Mouse (Mus musculus) cerebellum, adult 2 months (tissue): ENCODE results near the gene Slc10a6. TPM values are rescaled to one million over a fixed set of nuclear protein-coding genes. Genes with fewer than 3 reads are reported as not detected.

Source experiments
- DNase-seq, 2 experiments: peaks; one replicate each; pipeline ENCODE4 v3.0.0; 2021
- H3K27ac ChIP-seq: fragments of 200-500 bp; 2 replicates; pipeline ENCODE4 v1.5.1; 2012; ENCODE audit warnings: low read length, control low read depth, inconsistent platforms; ENCODE audit not compliant: insufficient read depth
- H3K27me3 ChIP-seq: fragments of 200-500 bp; 2 replicates; pipeline ENCODE4 v1.6.1; 2012; ENCODE audit warnings: inconsistent platforms, mild to moderate bottlenecking, low read length, moderate library complexity; ENCODE audit not compliant: control insufficient read depth, insufficient read depth
- H3K4me1 ChIP-seq: fragments of 200-500 bp; 2 replicates; pipeline ENCODE4 v1.6.1; 2011; ENCODE audit warnings: low read length; ENCODE audit not compliant: control insufficient read depth, insufficient read depth
- H3K4me3 ChIP-seq: fragments of 200-500 bp; replicated peaks from 2 replicates; pipeline ENCODE3; 2011; ENCODE audit warnings: mild to moderate bottlenecking, low read depth, low read length, control low read depth; ENCODE audit not compliant: insufficient read depth
- CTCF ChIP-seq: fragments of 200-500 bp; IDR thresholded peaks from 2 replicates; pipeline ENCODE4 v1.5.1; 2011; ENCODE audit warnings: low read depth, mild to moderate bottlenecking, control low read depth, low read length, moderate library complexity, borderline replicate concordance; ENCODE audit not compliant: insufficient read depth
- POLR2A ChIP-seq: fragments of 200-500 bp; IDR thresholded peaks from 2 replicates; pipeline ENCODE4 v1.6.1; 2011; ENCODE audit warnings: low read length, control low read depth, borderline replicate concordance; ENCODE audit not compliant: insufficient read depth
- WGBS: fragments of 180-500 bp; shearing (Covaris S2); methylation state at CpG from one replicate; pipeline ENCODE4 v1.1.7; 2018; 5-methylcytosine and 5-hydroxymethylcytosine counted together
- polyA plus RNA-seq: library from polyadenylated mRNA; depleted of rRNA; stranded (reverse); fragments of >200 nt; gene quantifications from 2 replicates; pipeline ENCODE4 v1.2.3, GENCODE M21; 2012

Slc10a6 gene
- polyA plus RNA-seq, 1 experiment = 0.05 TPM

DNA sequence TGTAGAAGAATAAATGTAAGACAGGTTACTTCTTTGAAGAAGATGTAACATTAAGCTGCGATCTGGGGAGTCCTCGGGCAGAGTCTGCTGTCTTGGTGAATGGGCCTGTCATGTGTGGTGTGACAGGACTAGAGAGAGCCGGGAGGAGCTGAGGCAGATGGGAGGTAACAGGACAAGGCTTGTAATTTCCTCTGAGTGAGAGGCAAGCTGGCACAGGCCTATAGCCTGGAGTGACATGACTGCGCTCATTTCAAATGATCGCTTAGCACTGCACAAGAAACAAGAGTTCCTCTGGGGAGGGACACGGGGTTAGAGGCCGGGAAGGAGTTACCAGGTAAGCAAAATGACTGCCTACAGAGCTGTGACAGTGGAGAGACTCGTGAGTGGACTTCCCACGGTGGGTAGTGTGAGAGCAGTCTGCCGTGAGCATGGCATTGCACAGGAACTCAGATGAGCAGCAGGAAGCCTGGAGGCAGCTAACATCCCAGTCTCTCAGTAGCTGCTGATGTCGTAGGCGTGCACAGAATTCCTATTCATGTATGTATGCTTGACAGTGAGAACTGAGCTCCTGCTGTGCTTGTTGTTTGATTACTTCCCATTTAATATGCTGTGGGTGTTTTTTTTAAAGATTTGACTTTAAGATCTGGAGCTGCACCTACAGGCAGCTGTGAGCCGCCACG, 32.6 kb downstream of the Slc10a6 start:
- 67% methylated on average over 14 of the region's 14 CpGs for WGBS
- TF ChIP-seq POLR2A (no peak), CTCF (no peak)
- Histone ChIP-seq H3K27ac (no peak overlapping the region), H3K4me1 (peaks cover 28% of the 10 kb centered on the region), H3K4me3 (no peak overlapping the region), H3K27me3 (no peaks in the 10 kb centered on the region)
- peak; percentile 29 to 41 for DNase-seq

DNA sequence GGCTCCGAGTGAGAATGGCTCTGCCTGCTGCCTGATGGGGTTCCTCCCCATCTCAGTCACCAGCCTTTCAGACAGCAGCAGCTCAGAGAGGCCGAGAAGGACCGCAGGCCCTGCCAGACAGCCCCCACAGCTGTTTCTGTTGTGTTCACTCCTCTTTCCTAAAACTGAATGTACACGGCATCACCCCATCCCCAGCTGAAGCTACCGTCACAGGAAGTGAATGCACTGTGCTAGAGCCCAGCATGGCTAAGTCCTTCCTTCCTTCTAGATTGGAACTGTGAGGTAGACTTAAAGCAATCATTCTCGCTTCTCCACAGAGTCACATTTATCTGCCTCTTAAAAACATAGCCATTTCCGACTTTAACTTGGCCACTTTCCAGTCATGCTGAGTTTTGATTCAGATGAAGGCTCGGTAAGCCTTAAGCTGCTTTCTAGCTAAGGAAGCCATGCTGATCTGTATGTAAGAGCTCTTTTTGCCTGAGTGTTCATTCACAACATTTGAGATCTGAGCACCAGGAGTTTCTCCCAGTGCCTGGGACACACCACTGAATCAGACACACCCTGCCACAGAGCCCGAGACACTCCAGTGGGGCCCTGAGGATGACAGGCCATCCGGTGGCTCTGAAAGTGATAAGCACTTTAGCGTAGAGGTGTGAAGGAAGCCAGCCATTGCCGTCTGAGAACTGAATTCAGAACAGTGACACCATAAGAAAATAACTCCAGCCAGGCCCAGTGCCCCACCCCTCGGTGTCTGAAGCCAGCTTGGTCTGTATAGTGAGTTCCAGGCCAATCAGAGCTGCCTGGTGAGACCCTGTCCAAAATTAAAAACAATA, 33.6 kb downstream of the Slc10a6 start:
- Histone ChIP-seq H3K27me3 (no peaks in the 10 kb centered on the region), H3K27ac (no peak overlapping the region), H3K4me1 (peaks cover 28% of the 10 kb centered on the region), H3K4me3 (no peak overlapping the region)
- WGBS = 66% methylated on average over 13 of the region's 13 CpGs
- TF ChIP-seq POLR2A (no peak), CTCF (no peak)
- peak in 1 of 2 experiments; percentile 19 for DNase-seq

DNA sequence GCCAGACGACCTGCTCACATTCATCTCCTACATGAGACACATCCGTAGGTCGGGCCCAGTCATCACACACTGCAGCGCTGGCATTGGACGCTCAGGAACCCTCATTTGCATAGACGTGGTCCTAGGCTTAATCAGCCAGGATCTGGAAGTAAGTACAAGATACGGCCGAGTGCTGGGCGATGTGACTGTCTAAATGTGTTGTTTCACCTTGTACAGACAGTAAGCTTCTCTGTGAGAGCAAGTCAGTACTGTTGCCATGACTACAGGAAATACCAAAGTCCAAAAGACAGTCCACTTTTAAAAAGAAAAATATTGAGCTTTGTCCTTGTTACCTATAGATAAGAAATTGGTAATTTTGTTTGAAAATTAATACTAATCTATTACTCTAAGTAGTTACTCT, 35.6 kb downstream of the Slc10a6 start:
- Histone ChIP-seq H3K27ac (no peak overlapping the region), H3K4me1 (peaks cover 28% of the 10 kb centered on the region), H3K27me3 (no peaks in the 10 kb centered on the region), H3K4me3 (no peak overlapping the region)
- no peak for TF ChIP-seq POLR2A
- TF ChIP-seq CTCF = no peak
- 92% methylated on average over 9 of the region's 9 CpGs for WGBS
- DNase-seq = no peak

DNA sequence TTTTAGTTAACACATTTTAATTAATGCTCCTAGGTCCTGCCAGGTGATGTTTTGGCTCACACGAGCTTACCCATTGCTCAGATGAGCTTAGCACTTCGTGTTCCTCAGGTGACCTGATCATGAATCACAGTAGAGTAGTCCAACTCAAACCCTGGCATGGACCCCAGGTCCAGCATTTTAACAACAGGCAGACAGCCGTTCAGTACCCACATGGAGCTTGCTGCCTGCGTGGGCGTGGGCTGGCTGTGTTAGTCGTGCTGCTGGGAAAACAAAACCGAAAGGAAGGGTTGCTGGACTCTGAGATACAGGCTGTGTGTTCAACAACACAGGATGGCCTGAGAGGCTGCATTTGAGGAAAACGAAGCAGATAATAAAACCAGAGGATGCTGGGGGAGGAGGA, 36.5 kb downstream of the Slc10a6 start:
- Histone ChIP-seq H3K4me1 (peaks cover 23% of the 10 kb centered on the region), H3K27ac (no peak overlapping the region), H3K27me3 (no peaks in the 10 kb centered on the region), H3K4me3 (no peak overlapping the region)
- peak; percentile 39 to 69 for DNase-seq
- 17% methylated on average over 8 of the region's 8 CpGs for WGBS
- TF ChIP-seq POLR2A (no peak), CTCF (no peak)

DNA sequence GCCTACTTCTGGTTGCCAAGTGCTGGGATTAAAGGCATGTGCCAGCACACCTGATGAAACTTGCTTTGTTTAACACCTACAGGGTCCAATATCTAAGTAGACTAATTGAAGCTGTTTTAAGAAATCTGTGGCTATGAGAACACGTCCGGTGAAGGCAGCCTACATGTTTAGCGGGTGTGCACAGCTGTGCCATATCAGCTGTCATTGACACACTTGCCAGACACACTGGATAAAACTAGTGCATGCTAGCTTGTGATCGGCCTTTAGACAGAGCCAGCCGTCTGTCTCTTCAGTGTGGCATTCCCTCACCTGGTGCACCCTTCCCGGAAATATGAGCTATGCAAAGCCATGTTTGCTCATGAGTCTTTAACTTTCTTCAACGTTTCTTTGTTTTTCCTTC, 37.4 kb downstream of the Slc10a6 start:
- DNase-seq = no peak
- TF ChIP-seq POLR2A = no peak
- no peak for TF ChIP-seq CTCF
- Histone ChIP-seq H3K27me3 (no peaks in the 10 kb centered on the region), H3K27ac (no peak overlapping the region), H3K4me3 (no peak overlapping the region), H3K4me1 (peaks cover 21% of the 10 kb centered on the region)
- 93% methylated on average over 7 of the region's 7 CpGs for WGBS

DNA sequence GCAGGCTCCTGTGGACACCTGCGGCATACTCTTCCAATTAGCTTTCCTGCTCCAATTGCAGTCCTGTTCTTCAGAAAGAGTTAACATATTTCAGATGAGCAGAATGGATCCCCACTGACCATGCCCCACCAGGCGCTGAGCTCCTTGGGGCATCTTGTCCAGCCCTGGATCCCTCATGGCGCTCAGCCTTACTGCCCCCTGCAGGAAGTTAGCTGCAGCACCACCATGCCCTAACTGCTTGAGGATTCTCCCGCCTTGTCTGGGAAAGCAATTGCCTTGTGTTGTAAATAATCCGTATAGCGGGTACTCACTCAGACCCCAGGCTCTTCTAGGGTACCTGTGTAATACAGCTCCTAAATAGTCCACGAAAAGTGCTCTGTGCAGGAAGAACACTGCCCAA, 42.0 kb downstream of the Slc10a6 start:
- 83% methylated on average over 7 of the region's 7 CpGs for WGBS
- Histone ChIP-seq H3K27me3 (no peaks in the 10 kb centered on the region), H3K4me3 (no peak overlapping the region), H3K4me1 (no peaks in the 10 kb centered on the region), H3K27ac (no peak overlapping the region)
- no peak for DNase-seq
- TF ChIP-seq CTCF = no peak
- no peak for TF ChIP-seq POLR2A

DNA sequence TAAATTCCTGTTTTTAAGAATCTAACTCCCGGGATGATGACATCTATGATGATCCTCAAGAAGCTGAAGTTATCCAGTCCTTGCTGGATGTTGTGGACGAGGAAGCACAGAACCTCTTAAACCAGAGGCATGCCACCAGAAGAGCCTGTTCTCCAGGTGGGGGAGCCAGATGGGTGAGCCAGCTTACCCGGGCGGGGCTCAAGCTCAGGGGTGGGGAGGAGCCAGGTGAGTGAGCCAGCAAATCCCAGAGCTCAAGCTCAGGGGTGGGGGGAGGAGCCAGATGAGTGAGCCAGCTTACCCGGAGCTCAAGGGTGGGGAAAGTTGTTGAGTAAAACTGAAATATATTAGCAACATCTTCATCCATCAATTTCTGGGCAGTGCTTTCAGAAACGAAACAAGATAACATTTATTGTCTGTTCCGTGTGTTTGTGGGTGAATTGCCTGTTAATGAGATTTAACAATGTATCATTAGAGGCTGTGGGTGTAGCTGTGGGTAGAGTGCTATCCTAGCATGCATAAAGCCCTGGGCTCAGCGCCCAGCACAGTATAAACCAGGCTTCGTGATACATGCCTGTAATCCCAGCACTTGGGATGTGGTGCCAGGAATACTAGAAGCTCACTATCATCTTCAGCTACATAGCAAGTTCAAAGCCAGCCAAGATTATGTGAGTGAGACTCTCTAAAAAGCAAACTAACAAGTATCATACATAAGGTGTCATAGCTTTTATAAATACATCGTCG, 49.4 kb downstream of the Slc10a6 start:
- H3K27me3 ChIP-seq = no peaks in the 10 kb centered on the region
- WGBS = 68% methylated on average over 11 of the region's 11 CpGs
- TF ChIP-seq POLR2A = no peak
- TF ChIP-seq CTCF = no peak
- H3K27ac ChIP-seq = no peak overlapping the region
- H3K4me1 ChIP-seq = no peaks in the 10 kb centered on the region
- DNase-seq = no peak
- no peak overlapping the region for H3K4me3 ChIP-seq

DNA sequence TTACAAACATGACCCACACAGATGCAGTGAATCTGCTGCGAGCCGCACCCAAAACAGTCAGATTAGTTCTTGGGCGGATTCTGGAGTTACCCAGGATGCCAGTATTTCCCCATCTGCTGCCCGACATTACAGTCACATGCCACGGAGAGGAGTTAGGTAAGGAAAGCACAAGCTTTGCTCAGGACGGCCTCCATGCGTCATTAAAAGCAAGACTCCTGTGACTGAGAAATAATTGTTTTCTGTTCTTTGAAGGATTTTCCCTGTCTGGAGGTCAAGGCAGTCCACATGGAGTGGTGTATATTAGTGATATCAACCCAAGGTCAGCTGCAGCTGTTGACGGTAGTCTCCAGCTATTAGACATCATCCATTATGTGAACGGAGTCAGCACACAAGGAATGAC, 59.8 kb downstream of the Slc10a6 start:
- Histone ChIP-seq H3K4me1 (no peaks in the 10 kb centered on the region), H3K27me3 (no peaks in the 10 kb centered on the region), H3K4me3 (no peak overlapping the region), H3K27ac (no peak overlapping the region)
- no peak for TF ChIP-seq CTCF
- TF ChIP-seq POLR2A = no peak
- DNase-seq = no peak
- WGBS = 91% methylated on average over 9 of the region's 9 CpGs
